Mouse (Mus musculus) olfactory bulb, adult 2 months (tissue): ENCODE measurements around the gene 1700020D05Rik. TPM values are rescaled to one million over a fixed set of nuclear protein-coding genes. Genes with fewer than 3 reads are reported as not detected.
A peak's percentile ranks its signal among the peaks of the same experiment; 100 is the strongest.
"Not testable (repeated sequence)": the region's sequence is repeated elsewhere in the genome, so short reads cannot be mapped to it uniquely, and the experiment has no call there.

Experiments
- H3K27ac ChIP-seq: fragments of 200-500 bp; 2 replicates; pipeline ENCODE4 v1.5.1; 2012; ENCODE audit warnings: low read depth, low read length; ENCODE audit not compliant: insufficient read depth
- H3K4me1 ChIP-seq: fragments of 200-500 bp; 2 replicates; pipeline ENCODE4 v1.6.1; 2012; ENCODE audit warnings: low read length; ENCODE audit not compliant: control insufficient read depth, insufficient read depth
- H3K4me3 ChIP-seq: fragments of 200-500 bp; 2 replicates; pipeline ENCODE4 v1.5.1; 2012; ENCODE audit warnings: mild to moderate bottlenecking, low read depth, low read length, moderate library complexity; ENCODE audit not compliant: insufficient read depth
- CTCF ChIP-seq: fragments of 200-500 bp; IDR thresholded peaks from 2 replicates; pipeline ENCODE4 v1.5.1; 2012; ENCODE audit warnings: low read depth, mild to moderate bottlenecking, low read length, moderate library complexity; ENCODE audit not compliant: insufficient read depth
- POLR2A ChIP-seq: fragments of 200-500 bp; IDR thresholded peaks from 2 replicates; pipeline ENCODE4 v1.6.1; 2012; ENCODE audit warnings: mild to moderate bottlenecking, low read depth, low read length, moderate library complexity; ENCODE audit not compliant: insufficient read depth
- WGBS: fragments of 180-500 bp; shearing (Covaris S2); methylation state at CpG from one replicate; pipeline ENCODE4 v1.1.7; 2018; 5-methylcytosine and 5-hydroxymethylcytosine counted together
- polyA plus RNA-seq: library from polyadenylated mRNA; stranded (reverse); fragments of >200 nt; gene quantifications from 2 replicates; pipeline ENCODE4 v1.2.4, GENCODE M21; 2012; ENCODE audit warnings: low replicate concordance; ENCODE audit not compliant: missing spikeins, insufficient read depth, insufficient read length

Gene 1700020D05Rik
- polyA plus RNA-seq, 1 experiment = not detected

- no peak overlapping the region for H3K4me3 ChIP-seq
- H3K4me1 ChIP-seq = peaks cover 12% of the 10 kb centered on the region; the same call in 1 of the 2 replicates
- WGBS = 83% methylated on average over 16 of the region's 16 CpGs
- no peak overlapping the region for H3K27ac ChIP-seq
- TF ChIP-seq CTCF (no peak), POLR2A (no peak)
Measured at GRCm38 (mm10) chr19:5496052-5496370, 7.6 kb downstream of the 1700020D05Rik start.

- Histone ChIP-seq H3K4me3 (no peak overlapping the region), H3K27ac (no peak overlapping the region)
- 80% methylated on average over 12 of the region's 12 CpGs for WGBS
Measured at GRCm38 (mm10) chr19:5495353-5496051, 8.1 kb downstream of the 1700020D05Rik start.

GRCm38 (mm10) chr19:5494314-5494713, 9.3 kb downstream of the 1700020D05Rik start:
- no peak overlapping the region for H3K27ac ChIP-seq
- 75% methylated on average over 3 of the region's 3 CpGs for WGBS
- TF ChIP-seq POLR2A (no peak), CTCF (no peak)
- peaks cover 15% of the 10 kb centered on the region; the same call in 1 of the 2 replicates for H3K4me1 ChIP-seq
- H3K4me3 ChIP-seq = no peak overlapping the region

More at GRCm38 (mm10) chr19:5495353-5496051, 8.1 kb downstream of the 1700020D05Rik start:
- peaks cover 12% of the 10 kb centered on the region; the same call in 1 of the 2 replicates for H3K4me1 ChIP-seq
- TF ChIP-seq CTCF (no peak), POLR2A (no peak)

- H3K4me1 ChIP-seq = peaks cover 20% of the 10 kb centered on the region; the same call in 1 of the 2 replicates
- not testable (repeated sequence) for H3K4me3 ChIP-seq, H3K27ac ChIP-seq
- WGBS = 36% methylated on average over 9 of the region's 9 CpGs
Measured at GRCm38 (mm10) chr19:5493301-5493721, 10.3 kb downstream of the 1700020D05Rik start.

GRCm38 (mm10) chr19:5492641-5493040, 10.9 kb downstream of the 1700020D05Rik start:
- no peak overlapping the region for H3K27ac ChIP-seq
- peaks cover 21% of the 10 kb centered on the region for H3K4me1 ChIP-seq
- 64% methylated on average over 4 of the region's 4 CpGs for whole genome bisulfite sequencing
- TF ChIP-seq POLR2A = no peak
- no peak for TF ChIP-seq CTCF
- H3K4me3 ChIP-seq = no peak overlapping the region

- Histone ChIP-seq H3K27ac (peak overlapping the region; percentile 92), H3K4me3 (peak overlapping the region; percentile 83), H3K4me1 (peaks cover 29% of the 10 kb centered on the region)
- TF ChIP-seq CTCF (no peak), POLR2A (0 out of 2 replicates have a peak, but pooled peaks have one; percentile 36)
- under 1% methylated on average over 59 of the region's 59 CpGs for WGBS
Measured at GRCm38 (mm10) chr19:5490898-5491708, 12.5 kb downstream of the 1700020D05Rik start.

GRCm38 (mm10) chr19:5490313-5490897, 13.2 kb downstream of the 1700020D05Rik start, which contains the start of gene Cfl1:
Gene Cfl1, plus strand, starts transcription at chr19:5490455.
- Histone ChIP-seq H3K4me3 (peak within 1 kb of the TSS; percentile 83), H3K27ac (peak within 1 kb of the TSS; percentile 100), H3K4me1 (peaks cover 29% of the 10 kb centered on the region)
- 0 out of 2 replicates have a peak, but pooled peaks have one; percentile 6 for TF ChIP-seq CTCF
- TF ChIP-seq POLR2A = peak; percentile 99
- WGBS = under 1% methylated on average over 62 of the region's 62 CpGs

- peaks cover 29% of the 10 kb centered on the region for H3K4me1 ChIP-seq
- WGBS = 21% methylated on average over 10 of the region's 10 CpGs
Measured at GRCm38 (mm10) chr19:5489721-5490120, 13.9 kb downstream of the 1700020D05Rik start.

GRCm38 (mm10) chr19:5488878-5489571, 14.6 kb downstream of the 1700020D05Rik start:
- Histone ChIP-seq H3K4me3 (peak overlapping the region; percentile 68), H3K27ac (peak overlapping the region; percentile 100), H3K4me1 (peaks cover 29% of the 10 kb centered on the region)
- TF ChIP-seq POLR2A (peak; percentile 33), CTCF (0 out of 2 replicates have a peak, but pooled peaks have one; percentile 12)
- under 1% methylated on average over 26 of the region's 26 CpGs for WGBS

More at GRCm38 (mm10) chr19:5489721-5490120, 13.9 kb downstream of the 1700020D05Rik start:
- H3K4me3 ChIP-seq = not testable (repeated sequence)
- H3K27ac ChIP-seq = peak overlapping the region; percentile 32; the same call in 1 of the 2 replicates
